Mouse (Mus musculus): Measurements from ENCODE around the gene Pglyrp4. TPM values are rescaled to one million over a fixed set of nuclear protein-coding genes. Genes with fewer than 3 reads are reported as not detected.

The Pglyrp4 gene
- total RNA-seq (2023): not detected

GRCm38 (mm10) chr3:90726606-90727005, at the start of gene Pglyrp4:
TSS of gene Pglyrp4 (plus strand) at chr3:90726906.

GRCm38 (mm10) chr3:90695613-90696012, 31.1 kb upstream of the Pglyrp4 start, which contains the start of gene S100a9:
TSS of gene S100a9 (minus strand) at chr3:90695721.

GRCm38 (mm10) chr3:90777776-90778175, 51.1 kb downstream of the Pglyrp4 start, which contains the start of gene Gm5849:
TSS of gene Gm5849 (minus strand) at chr3:90777876.

Other genes starting within 250 kb of the Pglyrp4 start
- 10 to 100 TPM; 36.9 to 38.9 TPM for gene Snapin, start 235.9 kb upstream of the Pglyrp4 start, total RNA-seq (2023)
- gene Chtop, start 217.4 kb upstream of the Pglyrp4 start, total RNA-seq (2023): 100 to 1,000 TPM; 183 to 188 TPM
- gene S100a1, start 212.5 kb upstream of the Pglyrp4 start, total RNA-seq (2023): 1 to 10 TPM in 1 of 2 experiments, not detected in 1; 1.5 TPM
- 10 to 100 TPM; 38.2 to 40.3 TPM for gene S100a13, start 212.5 kb upstream of the Pglyrp4 start, total RNA-seq (2023)
- gene S100a14, start 200.1 kb upstream of the Pglyrp4 start, total RNA-seq (2023): 1 to 10 TPM; 1.3 to 3.4 TPM
- not detected for gene S100a16, start 189.7 kb upstream of the Pglyrp4 start, total RNA-seq (2023)
- 1 to 10 TPM in 1 of 2 experiments, not detected in 1; 1.1 TPM for gene S100a3, start 166.3 kb upstream of the Pglyrp4 start, total RNA-seq (2023)
- not detected for gene S100a2, start 136.7 kb upstream of the Pglyrp4 start, total RNA-seq (2023)
- not detected for gene Gm42674, start 125.0 kb upstream of the Pglyrp4 start, total RNA-seq (2023)
- gene S100a4, start 123.1 kb upstream of the Pglyrp4 start, total RNA-seq (2023): 10 to 100 TPM; 34.0 to 64.5 TPM
- not detected for gene S100a5, start 118.4 kb upstream of the Pglyrp4 start, total RNA-seq (2023)
- 10 to 100 TPM; 23.8 to 39.8 TPM for gene S100a6, start 114.0 kb upstream of the Pglyrp4 start, total RNA-seq (2023)
- gene S100a7a, start 72.9 kb upstream of the Pglyrp4 start, total RNA-seq (2023): not detected
- gene S100a8, start 57.9 kb upstream of the Pglyrp4 start, total RNA-seq (2023): 10 to 100 TPM in 1 of 2 experiments, 1 to 10 TPM in 1; 8.0 to 10.6 TPM
- 10 to 100 TPM in 1 of 2 experiments, 1 to 10 TPM in 1; 8.2 to 12.7 TPM for gene S100a9, start 31.2 kb upstream of the Pglyrp4 start, total RNA-seq (2023)
- gene Gm5849, start 51.0 kb downstream of the Pglyrp4 start, total RNA-seq (2023): not detected